Mouse (Mus musculus) cerebellum, postnatal 25 days (tissue): ENCODE data around the gene Tbc1d14.
A peak's percentile ranks its signal among the peaks of the same experiment; 100 is the strongest.

Experiments
- DNase-seq, 2 experiments: peaks; one replicate each; pipeline ENCODE4 v3.0.0; 2021; ENCODE audit warnings: mixed read lengths in 2 of 2

Gene Tbc1d14

GRCm38 (mm10) chr5:36460712-36461111 is 132.4 kb downstream of the Tbc1d14 start:
- DNase-seq, result no peak

- DNase-seq, result peak; percentile 39 to 74
These were observed 134.2 kb downstream of the Tbc1d14 start for GRCm38 (mm10) chr5:36458926-36459325.

- DNase-seq, result no peak
These were observed 135.4 kb downstream of the Tbc1d14 start for GRCm38 (mm10) chr5:36457706-36458105.

GRCm38 (mm10) chr5:36452821-36453220 is 140.3 kb downstream of the Tbc1d14 start:
- no peak for DNase-seq

- DNase-seq, result no peak
These were observed 141.1 kb downstream of the Tbc1d14 start for GRCm38 (mm10) chr5:36451872-36452389.

GRCm38 (mm10) chr5:36451119-36451518 is 142.0 kb downstream of the Tbc1d14 start:
- DNase-seq, result no peak

GRCm38 (mm10) chr5:36449710-36450358 is 143.2 kb downstream of the Tbc1d14 start:
- no peak for DNase-seq

GRCm38 (mm10) chr5:36447872-36448271 is 145.2 kb downstream of the Tbc1d14 start:
- no peak for DNase-seq

GRCm38 (mm10) chr5:36446166-36446890 is 146.7 kb downstream of the Tbc1d14 start:
- DNase-seq, result no peak

GRCm38 (mm10) chr5:36445028-36445427 is 148.0 kb downstream of the Tbc1d14 start:
- peak; percentile 55 to 72 for DNase-seq

GRCm38 (mm10) chr5:36444611-36445010 is 148.5 kb downstream of the Tbc1d14 start:
- DNase-seq, result peak in 1 of 2 experiments; percentile 24

GRCm38 (mm10) chr5:36440741-36441140 is 152.3 kb downstream of the Tbc1d14 start:
- DNase-seq, result no peak
